Mouse (Mus musculus) frontal cortex, postnatal 14 days (tissue): ENCODE results near the gene Htr6.
A peak's percentile ranks its signal among the peaks of the same experiment; 100 is the strongest.

Experiments used
- DNase-seq, 2 experiments: peaks; one replicate each; pipeline ENCODE4 v3.0.0; 2022; ENCODE audit warnings: low spot score in 2 of 2

Gene Htr6

GRCm38 (mm10) chr4:139048518-139048917 lies 26.9 kb downstream of the Htr6 start:
- no peak for DNase-seq

DNA sequence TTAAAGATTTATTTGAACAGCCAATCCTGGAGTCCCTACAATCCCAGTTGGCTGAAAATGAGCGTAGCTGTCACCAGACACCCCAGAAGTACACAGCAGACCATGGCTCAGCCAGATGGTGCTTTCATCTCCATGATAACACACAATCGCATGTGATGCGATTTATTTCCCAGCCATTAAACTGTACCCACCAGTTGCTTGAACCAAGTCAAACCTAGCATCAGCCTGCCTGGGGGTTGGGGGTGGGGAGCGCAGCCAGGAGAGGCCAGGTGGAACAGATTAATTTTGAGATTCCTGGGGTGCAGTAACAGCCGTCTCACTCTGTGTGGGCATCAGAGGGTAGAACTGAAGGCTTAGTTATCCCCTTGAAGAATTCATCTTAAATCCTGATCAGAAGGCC lies 29.0 kb downstream of the Htr6 start:
- DNase-seq: no peak

GRCm38 (mm10) chr4:139044566-139044965 lies 30.8 kb downstream of the Htr6 start:
- DNase-seq: no peak

DNA sequence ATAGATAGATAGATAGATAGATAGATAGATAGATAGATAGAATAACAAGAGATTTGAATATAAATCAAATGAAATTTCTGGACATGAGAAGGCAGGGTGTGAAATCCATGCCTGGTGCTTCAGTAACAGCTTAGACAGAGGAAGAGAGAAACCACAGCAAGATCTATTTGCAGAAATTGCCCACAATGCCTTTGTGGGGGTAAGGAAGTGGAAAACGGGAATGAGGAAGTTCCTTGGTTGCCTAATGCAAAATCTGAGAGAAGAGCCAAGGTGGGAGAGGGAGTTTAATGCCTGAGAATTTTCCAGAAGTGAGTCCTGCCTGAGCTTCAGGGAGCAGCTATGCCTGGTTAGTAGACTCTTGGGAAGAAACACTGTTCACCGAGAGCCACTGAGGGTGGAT lies 31.8 kb downstream of the Htr6 start:
- DNase-seq: no peak

DNA sequence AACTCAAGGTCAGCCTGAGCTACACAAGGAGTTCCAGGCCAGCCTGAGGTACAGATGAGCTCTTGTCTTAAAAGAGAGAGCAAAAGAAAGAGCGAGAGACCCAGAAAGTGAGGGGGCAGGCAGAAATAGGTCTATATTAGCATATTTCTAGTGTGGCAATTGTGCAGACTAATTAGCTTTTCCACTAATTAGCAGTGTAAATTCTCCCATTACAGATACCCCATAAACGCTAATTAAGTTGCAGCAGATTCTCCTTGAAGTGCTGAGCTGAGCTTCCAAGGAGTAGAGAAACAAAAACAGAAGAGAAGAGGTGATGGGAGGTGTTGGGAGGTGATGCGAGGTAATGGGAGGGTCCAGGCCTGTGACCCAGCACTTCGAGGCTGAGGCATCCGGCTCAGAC lies 32.8 kb downstream of the Htr6 start:
- DNase-seq: no peak

GRCm38 (mm10) chr4:139040084-139040839 lies 35.1 kb downstream of the Htr6 start:
- no peak for DNase-seq

DNA sequence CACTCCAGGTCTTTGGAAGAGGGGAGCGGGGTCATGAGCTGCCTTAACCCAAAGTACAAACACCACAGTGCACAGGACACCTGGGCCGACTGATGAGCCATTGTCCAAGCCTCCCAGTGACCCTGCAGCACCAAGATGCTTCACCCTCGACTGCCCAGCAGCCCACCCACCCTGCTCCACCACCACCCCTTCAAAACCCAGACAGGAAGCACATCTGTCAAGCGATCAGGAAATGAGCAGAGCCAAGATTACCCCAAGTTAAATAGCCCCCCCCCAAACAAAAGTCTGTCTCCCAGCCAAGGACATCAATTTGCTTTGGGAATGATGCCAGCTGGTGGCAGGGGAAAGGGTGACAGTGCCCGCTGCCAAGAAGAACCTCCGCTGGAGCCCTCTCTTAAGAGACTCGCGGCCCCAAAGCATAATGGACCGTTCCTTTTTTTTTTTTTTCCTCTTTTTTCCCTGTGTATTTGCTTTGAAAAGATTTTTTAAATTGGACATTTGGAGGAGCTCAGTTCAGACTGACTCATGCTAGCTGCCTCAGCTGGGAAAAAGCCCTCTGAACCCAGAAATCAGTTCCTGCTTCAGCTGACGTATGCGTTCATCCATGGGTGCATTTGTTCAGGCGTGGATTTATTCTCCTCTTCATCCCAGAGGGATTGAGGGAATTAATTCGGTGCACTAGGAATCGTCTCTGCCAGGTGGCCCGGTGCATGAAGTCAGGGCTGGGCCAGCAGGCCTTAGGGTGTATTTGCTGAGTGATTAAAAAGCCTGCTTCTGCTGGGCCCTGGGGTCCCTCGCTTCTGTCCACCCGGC lies 37.4 kb downstream of the Htr6 start:
- DNase-seq: no peak

- no peak for DNase-seq
Observed at GRCm38 (mm10) chr4:139035799-139036198, 39.6 kb downstream of the Htr6 start.

DNA sequence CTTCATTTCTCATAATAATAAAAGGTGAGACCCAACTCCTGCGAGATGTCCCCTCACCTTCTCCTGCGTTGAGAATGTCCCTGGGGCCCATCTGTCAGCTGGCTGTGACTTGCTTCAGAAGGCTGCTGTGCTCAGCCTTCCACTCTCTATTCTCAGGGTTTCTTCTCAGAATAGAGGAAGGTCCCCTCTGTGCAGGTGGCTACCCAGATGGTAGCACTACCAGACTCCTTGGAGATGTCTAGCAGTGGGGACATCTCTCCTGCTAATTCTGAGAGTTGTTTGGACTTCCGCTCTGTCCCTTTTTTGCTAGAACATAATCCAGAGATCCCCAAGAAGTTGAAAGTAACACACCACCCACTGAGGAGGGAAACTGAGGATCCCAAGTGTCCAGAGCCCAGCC lies 40.4 kb downstream of the Htr6 start:
- no peak for DNase-seq

GRCm38 (mm10) chr4:139034540-139034939 lies 40.8 kb downstream of the Htr6 start:
- DNase-seq: no peak

DNA sequence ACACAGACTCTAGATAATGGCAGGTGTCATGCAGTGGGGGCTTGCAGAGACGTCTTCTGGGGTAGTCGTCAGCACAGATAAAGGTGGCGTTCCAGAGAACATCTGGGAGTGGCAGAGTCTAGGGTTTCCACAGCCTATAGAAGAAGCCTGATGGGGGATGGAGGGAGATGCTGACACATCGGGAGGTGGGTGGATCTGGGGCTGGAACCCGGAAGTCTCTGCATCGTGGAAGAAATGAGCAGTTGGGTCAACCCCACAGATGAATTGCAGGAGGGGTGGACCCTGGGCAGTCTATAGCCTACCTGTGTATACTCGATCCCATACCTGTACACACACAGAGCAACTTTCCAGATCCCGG lies 41.4 kb downstream of the Htr6 start:
- no peak for DNase-seq

DNA sequence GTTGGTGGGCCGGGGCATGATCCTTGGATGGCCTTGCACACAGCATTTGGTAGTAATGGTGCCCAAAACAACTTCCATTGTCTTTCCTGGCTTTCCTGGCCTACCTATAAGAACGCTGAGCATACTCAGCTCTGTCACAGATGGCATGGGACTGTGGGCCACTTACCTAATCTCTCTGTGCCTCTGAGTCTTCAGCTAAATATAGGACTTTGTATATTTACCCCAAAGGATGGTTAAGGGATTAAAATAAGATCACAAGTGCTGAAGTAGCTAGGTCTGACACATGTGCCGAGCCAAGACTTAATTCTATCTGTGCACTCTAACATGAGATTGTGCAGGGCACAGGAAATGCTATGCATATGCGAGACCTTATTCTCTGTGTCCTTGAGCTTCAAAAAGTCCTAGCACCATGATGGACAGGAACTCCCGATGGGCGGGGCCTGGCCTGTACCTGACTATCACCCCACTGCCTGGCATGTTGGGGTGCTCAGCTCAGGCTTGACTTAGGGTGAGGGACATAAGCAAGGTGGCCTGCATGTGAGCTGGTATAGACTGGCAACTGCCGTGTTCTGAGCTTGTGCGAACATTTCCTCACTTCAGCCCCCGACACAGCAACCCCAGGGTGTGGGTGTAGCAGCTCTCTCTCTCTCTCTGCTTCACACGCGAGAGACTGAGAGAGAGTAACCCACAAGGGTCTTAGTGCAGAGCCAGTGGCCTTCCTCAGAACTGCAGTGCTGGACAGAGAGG lies 41.9 kb downstream of the Htr6 start:
- DNase-seq: no peak

GRCm38 (mm10) chr4:139032521-139032920 lies 42.8 kb downstream of the Htr6 start:
- DNase-seq: no peak

GRCm38 (mm10) chr4:139030675-139031074 lies 44.7 kb downstream of the Htr6 start:
- DNase-seq: no peak

DNA sequence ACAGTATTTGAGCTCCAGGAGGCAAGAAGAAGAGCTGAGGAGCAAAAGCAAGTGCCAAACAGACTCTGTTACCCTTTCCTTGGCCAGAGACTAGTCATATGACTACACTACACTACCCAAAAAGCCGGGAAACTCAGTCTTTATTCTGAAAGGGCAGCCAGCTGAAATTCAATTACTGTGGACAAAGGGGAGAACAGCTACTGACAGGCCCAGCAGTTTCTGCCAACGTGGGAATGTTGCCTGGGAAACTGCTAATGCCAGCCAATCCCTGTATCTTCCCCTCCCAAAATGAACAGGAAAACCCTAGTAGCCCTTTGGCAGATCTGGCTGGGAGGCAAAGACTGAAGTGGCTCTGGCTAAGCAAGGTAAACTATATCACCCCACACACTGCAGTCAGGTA lies 51.0 kb downstream of the Htr6 start:
- DNase-seq: peak in 1 of 2 experiments; percentile 54

DNA sequence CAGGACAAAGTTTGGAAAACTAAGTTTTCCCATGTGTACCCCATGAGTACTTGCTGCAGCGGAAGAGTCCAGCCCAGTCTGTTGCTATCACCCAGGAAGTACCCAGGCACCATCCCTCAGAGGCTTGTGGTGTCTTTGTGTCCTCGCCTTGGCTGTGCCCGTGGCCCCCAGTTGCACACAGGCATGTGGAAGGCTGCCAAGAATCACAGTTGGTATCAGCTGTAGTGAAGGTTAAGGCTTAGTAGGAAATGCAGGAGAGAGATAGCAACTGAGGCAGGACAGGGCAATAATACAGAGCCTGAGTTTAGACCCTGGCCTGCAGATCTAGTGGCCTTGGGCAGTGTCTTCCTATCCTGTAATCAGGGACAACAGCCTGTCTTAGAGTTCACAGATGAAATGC lies 55.0 kb downstream of the Htr6 start:
- DNase-seq: no peak

- DNase-seq: no peak
Observed at GRCm38 (mm10) chr4:139019413-139019812, 56.0 kb downstream of the Htr6 start.

DNA sequence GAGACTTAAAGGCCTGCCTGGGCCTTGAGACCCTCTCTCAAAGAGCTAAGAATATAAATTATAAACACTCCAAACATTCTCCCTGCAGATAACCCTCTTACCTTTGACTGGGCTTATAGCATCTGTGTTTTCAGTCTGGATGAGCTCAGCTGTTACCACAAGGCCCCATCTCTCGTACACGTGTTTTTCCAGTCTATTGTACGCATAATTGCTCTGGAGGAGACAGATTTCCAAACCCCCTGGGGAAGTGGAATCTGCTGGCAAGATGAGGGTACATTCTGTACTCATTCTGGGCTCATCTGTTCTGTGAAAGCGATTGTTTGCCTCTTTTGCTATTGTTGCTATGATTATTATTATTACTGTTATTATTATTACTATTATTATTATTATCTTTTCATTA lies 56.4 kb downstream of the Htr6 start:
- no peak for DNase-seq

DNA sequence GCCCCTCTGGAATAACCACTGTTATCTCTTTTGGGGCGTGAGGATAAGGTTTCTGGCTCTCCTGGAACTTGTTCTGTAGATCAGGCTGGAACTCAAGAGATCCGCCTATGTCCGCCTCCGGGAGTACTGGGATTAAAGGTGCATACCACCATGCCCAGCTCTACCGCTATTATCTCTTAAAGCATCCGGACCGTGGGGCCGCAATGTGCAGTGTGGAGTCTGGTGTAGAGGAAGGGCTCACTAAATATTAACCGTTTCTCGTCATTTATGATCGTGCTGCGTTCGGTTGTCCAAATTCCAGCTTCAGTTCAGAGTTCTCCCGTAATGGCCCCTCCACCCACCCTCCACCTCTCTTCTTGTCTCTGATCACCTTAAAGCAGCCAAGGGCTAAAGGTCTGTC lies 57.0 kb downstream of the Htr6 start:
- DNase-seq: no peak

DNA sequence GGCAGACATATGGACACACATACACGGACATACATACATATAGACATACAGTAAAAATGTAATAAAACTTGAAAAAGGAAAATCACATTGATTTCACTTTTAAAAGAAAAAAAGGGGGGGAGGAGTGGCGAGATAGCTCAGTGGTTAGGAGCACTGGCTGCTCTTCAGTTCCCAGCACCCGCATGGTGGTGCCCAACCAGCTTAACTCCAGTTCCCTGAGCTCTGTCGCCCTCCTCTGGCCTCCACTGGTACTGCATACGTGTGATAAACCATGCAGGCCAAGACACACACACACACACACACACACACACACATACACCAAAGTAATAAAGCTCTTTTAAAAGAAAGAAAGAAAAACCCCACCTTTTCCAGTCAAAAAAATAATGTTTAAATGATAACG lies 60.6 kb downstream of the Htr6 start:
- DNase-seq: no peak

DNA sequence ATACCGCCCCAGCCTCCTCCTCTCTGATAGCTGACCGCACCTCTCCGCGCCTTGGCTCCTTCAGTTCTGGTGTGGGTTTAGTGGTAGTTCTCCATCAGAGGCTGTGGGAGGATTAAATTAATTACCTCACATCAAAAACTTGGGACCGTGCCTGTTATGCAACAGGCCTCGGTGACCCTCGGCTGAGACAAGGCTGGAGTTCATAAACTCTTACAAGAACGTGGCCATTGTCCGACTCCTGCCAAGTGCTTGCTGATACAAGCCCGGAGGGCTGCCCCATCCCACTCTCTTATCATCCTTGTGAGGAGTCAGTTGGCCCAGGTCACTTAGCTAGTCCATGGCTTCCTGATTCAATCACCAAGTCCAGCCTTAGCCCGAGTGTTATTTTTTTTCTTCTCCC lies 62.1 kb downstream of the Htr6 start:
- no peak for DNase-seq

DNA sequence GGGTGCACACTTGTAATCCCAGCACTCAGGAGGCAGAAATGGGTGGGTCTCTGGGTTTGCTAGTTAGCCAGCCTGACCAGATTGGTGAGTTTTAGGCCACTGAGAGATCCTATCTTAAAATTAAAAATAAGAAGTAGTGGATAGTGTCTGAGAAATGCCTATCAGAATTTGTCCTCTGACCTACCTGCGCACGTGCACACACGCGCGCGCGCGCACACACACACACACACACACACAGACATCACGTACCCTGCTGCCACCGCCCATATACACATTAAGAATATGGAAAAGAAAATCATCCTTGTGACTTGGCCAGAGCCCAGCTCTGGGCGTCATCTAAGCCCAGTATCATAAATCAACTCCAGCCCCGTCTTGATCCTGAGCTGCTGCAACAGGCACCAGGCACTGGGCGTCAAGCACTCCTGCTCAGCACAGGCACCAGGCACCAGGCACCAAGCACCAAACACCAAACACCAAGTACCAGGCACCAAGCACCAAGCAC lies 64.1 kb downstream of the Htr6 start:
- no peak for DNase-seq
